Mouse (Mus musculus) cerebellum, postnatal 25 days (tissue): ENCODE data around the gene Nxph2.
"Not testable (repeated sequence)": the region's sequence is repeated elsewhere in the genome, so short reads cannot be mapped to it uniquely, and the experiment has no call there.

Experiments used
- DNase-seq, 2 experiments: peaks; one replicate each; pipeline ENCODE4 v3.0.0; 2021; ENCODE audit warnings: mixed read lengths in 2 of 2

The Nxph2 gene

DNA sequence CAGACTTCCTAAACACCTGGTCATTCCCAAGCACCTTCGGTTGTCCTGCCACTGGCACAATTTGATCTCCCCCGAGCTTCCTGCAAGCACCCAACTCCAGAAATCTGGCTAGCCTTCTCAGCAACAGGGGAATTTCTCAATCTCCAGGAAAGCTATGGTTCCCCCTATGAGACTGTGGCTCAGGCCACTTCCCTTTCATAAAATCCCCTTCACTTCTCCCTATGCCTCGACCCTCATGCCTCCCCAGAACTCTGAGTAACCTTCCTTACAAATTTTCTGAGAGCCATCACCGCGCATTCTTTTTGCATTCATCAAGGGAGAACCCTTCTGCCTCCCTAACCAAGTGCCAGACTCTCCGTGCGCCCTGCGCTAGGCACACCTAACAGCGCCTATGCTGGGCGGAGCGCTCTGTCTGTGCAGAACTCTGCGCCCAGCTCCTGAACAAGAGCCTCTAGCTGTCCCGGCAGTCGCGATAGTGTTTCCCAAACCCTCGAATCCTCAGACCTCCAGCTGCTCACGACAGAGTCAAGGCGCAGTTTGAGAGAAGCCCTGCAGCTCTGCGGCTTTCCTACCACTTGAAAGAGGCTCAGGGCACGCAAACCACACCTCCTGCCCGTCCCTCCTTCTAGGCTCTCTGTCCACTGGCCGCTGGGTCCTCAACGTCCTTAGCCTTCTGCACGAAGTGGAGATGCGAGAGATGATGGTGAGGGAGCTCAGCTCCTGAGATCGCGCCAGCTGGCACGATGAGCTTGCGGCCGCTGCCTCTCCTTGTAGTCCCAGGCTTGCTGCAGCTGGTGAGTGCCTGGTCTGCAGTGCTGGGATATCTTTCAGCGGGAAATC lies at the start of gene Nxph2:
Nxph2 (plus strand) TSS at position 501 of the 840 bp plus-strand sequence.
- peak; percentile 11 to 24 for DNase-seq

- not testable (repeated sequence) for DNase-seq
Observed at GRCm38 (mm10) chr2:23290991-23291390, 30.1 kb upstream of the Nxph2 start.

DNA sequence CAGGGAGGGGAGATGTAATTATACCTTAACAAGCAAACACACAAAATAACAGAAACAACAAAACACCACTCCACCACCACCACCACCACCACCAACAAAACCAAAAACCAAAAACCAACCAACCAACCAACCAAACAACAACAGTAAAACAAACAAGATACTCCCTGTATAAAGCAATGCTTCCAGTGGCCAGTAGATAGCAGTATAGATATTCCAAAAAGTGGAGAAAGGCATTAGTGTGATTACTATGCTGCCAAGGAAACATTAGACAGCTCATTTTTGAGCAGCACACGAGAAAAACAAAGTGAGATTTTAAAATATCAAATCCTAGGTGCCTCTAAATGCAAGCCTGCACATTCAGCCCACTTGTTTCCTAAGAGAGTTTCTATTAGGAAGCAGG lies 6.2 kb upstream of the Nxph2 start:
- no peak for DNase-seq
